Mouse (Mus musculus) ZHBTc4 (cell line): ENCODE data around the gene Cdc16.

ENCODE experiments used
- DNase-seq: peaks from one replicate; pipeline ENCODE4 v3.0.0-alpha.2; 2011; ENCODE audit warnings: low read depth, low spot score

The Cdc16 gene

GRCm38 (mm10) chr8:13799566-13799965 is 42.1 kb downstream of the Cdc16 start:
- no peak for DNase-seq

- peak; percentile 21 for DNase-seq
Observed at GRCm38 (mm10) chr8:13828598-13829172, 71.2 kb downstream of the Cdc16 start.
